ENCODE assay signal across 12 mouse cellular contexts in genomic region chr10:53429539-53430344, GRCm38 (mm10). TPM values are rescaled to one million over a fixed set of nuclear protein-coding genes. Genes with fewer than 3 reads are reported as not detected.
DNase-seq lines count a peak whose midpoint lies in the region; ATAC-seq and TF ChIP-seq lines count a peak whose summit lies in the region.
"Had no signal": no experiment of that assay in that cellular context is flagged by ENCODE, and none has a peak within 500 bp of the region (broad histone marks: within the 10 kb centered on the region; RNA-seq: fewer than 3 reads in every experiment).

No protein-coding gene starts in this region.

- no peak for TF ChIP-seq CTCF in gastrocnemius, adult 2 months (IDR thresholded peaks at IDR 0.05)

- H3K9ac ChIP-seq in midbrain, embryonic 11.5 days (ENCODE audit: low read length), result no peak overlapping the region
- no peak overlapping the region for H3K9ac ChIP-seq in limb, embryonic 11.5 days (ENCODE audit: low read length)
- H3K9ac ChIP-seq: liver, embryonic 13.5 days had no signal

- DNase-seq in gastrocnemius, adult 2 months, result no peak
- DNase-seq in gastrocnemius, postnatal 36 days, result no peak
- no peak for DNase-seq in midbrain, embryonic 11.5 days (ENCODE audit: low spot score, missing footprints)
- no peak for DNase-seq in midbrain, embryonic 10.5 days (ENCODE audit: low spot score)
- peak; percentile 36 for DNase-seq in limb, embryonic 11.5 days (ENCODE audit: low spot score)
- DNase-seq in retina, postnatal 1 day, result peak; percentile 65
- DNase-seq in left cerebral cortex, adult 11 months (ENCODE audit: low spot score), result no peak
- DNase-seq in adrenal gland, postnatal 36 days, result no peak
- DNase-seq: adrenal gland, postnatal 14 days; cerebellum, postnatal 25 days; heart, postnatal 4 days; liver, embryonic 13.5 days had no signal

- 67% methylated on average over 7 of the region's 7 CpGs for WGBS in midbrain, embryonic 11.5 days
- 69% methylated on average over 7 of the region's 7 CpGs for WGBS in midbrain, embryonic 10.5 days
- WGBS in limb, embryonic 11.5 days, result 33% methylated on average over 7 of the region's 7 CpGs

- peak overlapping the region; percentile 76 for H3K27ac ChIP-seq in gastrocnemius, adult 2 months
- H3K27ac ChIP-seq in midbrain, embryonic 11.5 days (ENCODE audit: low read depth, low read length), result no peak overlapping the region
- no peak overlapping the region for H3K27ac ChIP-seq in midbrain, embryonic 10.5 days (replicated peaks)
- 0 out of 2 replicates have a peak overlapping the region, but pooled peaks have one; percentile 21 for H3K27ac ChIP-seq in limb, embryonic 11.5 days (replicated peaks; ENCODE audit: low read depth, low read length)
- H3K27ac ChIP-seq: liver, embryonic 13.5 days had no signal

- H3K4me3 ChIP-seq in gastrocnemius, adult 2 months, result no peak overlapping the region
- no peak overlapping the region for H3K4me3 ChIP-seq in midbrain, embryonic 11.5 days (ENCODE audit: low read depth, low read length)
- no peak overlapping the region for H3K4me3 ChIP-seq in midbrain, embryonic 10.5 days
- no peak overlapping the region for H3K4me3 ChIP-seq in limb, embryonic 11.5 days (ENCODE audit: low read depth, low read length)
- H3K4me3 ChIP-seq: liver, embryonic 13.5 days had no signal

- no peaks in the 10 kb centered on the region for H3K4me1 ChIP-seq in midbrain, embryonic 11.5 days (ENCODE audit: control insufficient read depth, insufficient read depth, low read length)
- peaks cover under 1% of the 10 kb centered on the region; the same call in 1 of the 2 replicates for H3K4me1 ChIP-seq in midbrain, embryonic 10.5 days
- H3K4me1 ChIP-seq in limb, embryonic 11.5 days (ENCODE audit: control insufficient read depth, insufficient read depth, low read length), result peaks cover 10% of the 10 kb centered on the region; the same call in 1 of the 2 replicates

- intact Hi-C loops in gastrocnemius, adult 2 months (cut with DNase I), result loop anchor here (5.0 kb wide), 1 partner anchor 78 kb away; no protein-coding TSS in a partner anchor
- intact Hi-C loops in gastrocnemius, postnatal 36 days (cut with DNase I), result no loop called here

- ATAC-seq in midbrain, embryonic 11.5 days (ENCODE audit: low FRiP score), result peak; percentile 62; the same call in 1 of the 2 replicates
- ATAC-seq in limb, embryonic 11.5 days (ENCODE audit: insufficient number of reproducible peaks, low FRiP score, low TSS enrichment, low read depth), result peak; percentile 46; the same call in 1 of the 2 replicates

- H3K4me2 ChIP-seq in midbrain, embryonic 11.5 days, result no peak overlapping the region
- H3K4me2 ChIP-seq in limb, embryonic 11.5 days (ENCODE audit: low read depth, severe bottlenecking), result no peak overlapping the region
- H3K4me2 ChIP-seq: liver, embryonic 13.5 days had no signal

- H3K36me3 ChIP-seq in midbrain, embryonic 11.5 days (ENCODE audit: control insufficient read depth, insufficient read depth, low read length), result no peaks in the 10 kb centered on the region
- no peaks in the 10 kb centered on the region for H3K36me3 ChIP-seq in midbrain, embryonic 10.5 days
- H3K36me3 ChIP-seq in limb, embryonic 11.5 days (ENCODE audit: control insufficient read depth, insufficient read depth, low read length), result no peaks in the 10 kb centered on the region
- H3K36me3 ChIP-seq: liver, embryonic 13.5 days had no signal

- H3K27me3 ChIP-seq in midbrain, embryonic 11.5 days (ENCODE audit: control insufficient read depth, insufficient read depth, low read length), result no peaks in the 10 kb centered on the region
- H3K27me3 ChIP-seq in midbrain, embryonic 10.5 days (ENCODE audit: low read depth, poor library complexity, severe bottlenecking), result no peaks in the 10 kb centered on the region
- H3K27me3 ChIP-seq in limb, embryonic 11.5 days (ENCODE audit: control insufficient read depth, insufficient read depth, low read length), result no peaks in the 10 kb centered on the region
- H3K27me3 ChIP-seq: liver, embryonic 13.5 days had no signal

- no peaks in the 10 kb centered on the region for H3K9me3 ChIP-seq in midbrain, embryonic 11.5 days (ENCODE audit: control insufficient read depth, low read length)
- no peaks in the 10 kb centered on the region for H3K9me3 ChIP-seq in midbrain, embryonic 10.5 days (replicated peaks)
- no peaks in the 10 kb centered on the region for H3K9me3 ChIP-seq in limb, embryonic 11.5 days (ENCODE audit: control insufficient read depth, low read length)
- H3K9me3 ChIP-seq: liver, embryonic 13.5 days had no signal

RNA-seq across cellular contexts. Expression of gene Cep85l, which starts 50.0 kb away (rescaled TPM):
- 10 to 100 TPM; 45.6 to 62.4 TPM for total RNA-seq in gastrocnemius, adult 2 months (2021)
- total RNA-seq in gastrocnemius, postnatal 36 days (2021), result 10 to 100 TPM; 61.9 to 66.6 TPM
- polyA plus RNA-seq in midbrain, embryonic 11.5 days (2014; fragmentation: Nextera tagmentation; extraction: Ambion mirVana), result 3.8 and 4.4 TPM in 2 replicates
- 2.7 and 3.9 TPM in 2 replicates for polyA plus RNA-seq in midbrain, embryonic 10.5 days (2016; fragmentation: Nextera tagmentation; extraction: Ambion mirVana)
- polyA plus RNA-seq in limb, embryonic 11.5 days (2014; fragmentation: Nextera tagmentation; extraction: Ambion mirVana), result 6.0 and 6.8 TPM in 2 replicates
- 10 to 100 TPM; 11.7 to 14.6 TPM for total RNA-seq in adrenal gland, postnatal 36 days (2021)

Comparison
In these comparisons a context has a peak if more than half of its experiments do, and no peak if none do; other contexts are left out.
1. DNase-seq: peak in limb, embryonic 11.5 days (single experiment) and retina, postnatal 1 day (single experiment); none in gastrocnemius, adult 2 months (single experiment), gastrocnemius, postnatal 36 days (0 of 2), midbrain, embryonic 11.5 days (single experiment), midbrain, embryonic 10.5 days (single experiment), left cerebral cortex, adult 11 months (single experiment) and adrenal gland, postnatal 36 days (0 of 2).
2. H3K27ac ChIP-seq: peak in gastrocnemius, adult 2 months (single experiment) and limb, embryonic 11.5 days (single experiment); none in midbrain, embryonic 11.5 days (single experiment) and midbrain, embryonic 10.5 days (single experiment).